Comparison of ENCODE assay signal across 8 mouse cellular contexts in the genomic region with DNA sequence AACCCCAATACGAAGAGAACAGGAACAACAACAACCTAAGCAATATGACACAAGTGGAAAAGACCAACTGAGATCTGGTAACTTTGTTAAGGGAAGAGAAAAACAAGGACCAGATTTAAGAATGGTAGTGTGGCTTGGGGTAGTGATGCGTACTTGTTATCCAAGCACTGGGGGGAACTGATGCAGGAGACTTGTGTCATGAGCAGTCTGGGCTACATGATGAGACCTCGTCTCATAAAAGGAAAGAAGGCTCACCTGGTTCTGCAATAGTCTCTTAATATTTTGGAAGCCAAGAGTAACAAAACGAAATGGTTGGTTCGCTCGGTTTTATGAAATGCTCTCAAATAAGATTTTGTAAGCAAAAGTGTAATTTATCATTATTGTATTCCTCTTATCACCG. TPM values are rescaled to one million over a fixed set of nuclear protein-coding genes. Genes with fewer than 3 reads are reported as not detected.
DNase-seq lines count a peak whose midpoint lies in the region; ATAC-seq and TF ChIP-seq lines count a peak whose summit lies in the region.

No protein-coding gene starts in this region.

- peak overlapping the region; percentile 81 for H3K4me2 ChIP-seq in lung, embryonic 15.5 days
- H3K4me2 ChIP-seq in forebrain, embryonic 12.5 days = peak overlapping the region; percentile 60
- peak overlapping the region; percentile 67 for H3K4me2 ChIP-seq in limb, embryonic 14.5 days (replicated peaks; ENCODE audit: low read depth, low read length, severe bottlenecking)

- peak overlapping the region; percentile 66 for H3K4me3 ChIP-seq in lung, embryonic 15.5 days
- H3K4me3 ChIP-seq in forebrain, embryonic 12.5 days (replicated peaks) = peak overlapping the region; percentile 57
- H3K4me3 ChIP-seq in limb, embryonic 14.5 days (replicated peaks; ENCODE audit: low read length) = peak overlapping the region; percentile 51

- TF ChIP-seq POLR2A in limb, embryonic 14.5 days (IDR thresholded peaks at IDR 0.05; ENCODE audit: borderline replicate concordance, extremely low read depth, insufficient read depth, insufficient read length) = no peak

- no peaks in the 10 kb centered on the region for H3K27me3 ChIP-seq in lung, embryonic 15.5 days
- peaks cover 6% of the 10 kb centered on the region; the same call in 1 of the 2 replicates for H3K27me3 ChIP-seq in forebrain, embryonic 12.5 days
- no peaks in the 10 kb centered on the region for H3K27me3 ChIP-seq in limb, embryonic 14.5 days (ENCODE audit: control insufficient read depth, insufficient read depth, low read length)
- no peaks in the 10 kb centered on the region for H3K27me3 ChIP-seq in splenic B cell, adult 2 months (ENCODE audit: control insufficient read depth, insufficient read depth, low read length, poor library complexity, severe bottlenecking)

- DNase-seq in lung, postnatal 4 days = no peak
- no peak for DNase-seq in limb, embryonic 14.5 days (ENCODE audit: low spot score)
- peak; percentile 4 for DNase-seq in splenic B cell, adult 2 months (ENCODE audit: low read depth, low spot score)
- DNase-seq in retina, postnatal 1 day = no peak
- no peak for DNase-seq in adrenal gland, adult 18-20 months (ENCODE audit: low spot score in 2 of 2)
- no peak for DNase-seq in urinary bladder, adult 18-20 months (ENCODE audit: low spot score in 2 of 2)

- no peak overlapping the region for H3K27ac ChIP-seq in lung, embryonic 15.5 days
- no peak overlapping the region for H3K27ac ChIP-seq in forebrain, embryonic 12.5 days
- H3K27ac ChIP-seq in limb, embryonic 14.5 days (replicated peaks; ENCODE audit: low read depth, low read length) = 0 out of 2 replicates have a peak overlapping the region, but pooled peaks have one; percentile 77

- peaks cover 4% of the 10 kb centered on the region for H3K4me1 ChIP-seq in lung, embryonic 15.5 days
- peaks cover 8% of the 10 kb centered on the region for H3K4me1 ChIP-seq in forebrain, embryonic 12.5 days
- peaks cover 4% of the 10 kb centered on the region; the same call in 1 of the 2 replicates for H3K4me1 ChIP-seq in limb, embryonic 14.5 days (ENCODE audit: control insufficient read depth, insufficient read depth, low read length)

- H3K9ac ChIP-seq in lung, embryonic 15.5 days = peak overlapping the region; percentile 75; the same call in 1 of the 2 replicates
- peak overlapping the region; percentile 74 for H3K9ac ChIP-seq in forebrain, embryonic 12.5 days
- peak overlapping the region; percentile 75 for H3K9ac ChIP-seq in limb, embryonic 14.5 days (ENCODE audit: low read depth, low read length, severe bottlenecking)

- ATAC-seq in lung, embryonic 15.5 days (ENCODE audit: borderline replicate concordance, extremely low read depth, low FRiP score, low TSS enrichment) = no peak
- no peak for ATAC-seq in forebrain, embryonic 12.5 days (ENCODE audit: low FRiP score)
- ATAC-seq in limb, embryonic 14.5 days (ENCODE audit: low FRiP score, low read depth) = no peak

- H3K9me3 ChIP-seq in lung, embryonic 15.5 days = no peaks in the 10 kb centered on the region
- no peaks in the 10 kb centered on the region for H3K9me3 ChIP-seq in forebrain, embryonic 12.5 days
- no peaks in the 10 kb centered on the region for H3K9me3 ChIP-seq in limb, embryonic 14.5 days (ENCODE audit: control insufficient read depth, low read length)

- H3K36me3 ChIP-seq in lung, embryonic 15.5 days = no peaks in the 10 kb centered on the region
- no peaks in the 10 kb centered on the region for H3K36me3 ChIP-seq in forebrain, embryonic 12.5 days (replicated peaks)
- H3K36me3 ChIP-seq in limb, embryonic 14.5 days (ENCODE audit: control insufficient read depth, insufficient read depth, low read length) = no peaks in the 10 kb centered on the region
- H3K36me3 ChIP-seq in splenic B cell, adult 2 months (ENCODE audit: control insufficient read depth, insufficient read depth, low read length, poor library complexity, severe bottlenecking) = no peaks in the 10 kb centered on the region

- WGBS in lung, embryonic 15.5 days = 33% methylated on average over 7 of the region's 7 CpGs
- 42% methylated on average over 7 of the region's 7 CpGs for WGBS in forebrain, embryonic 12.5 days
- WGBS in limb, embryonic 14.5 days = 45% methylated on average over 7 of the region's 7 CpGs

RNA-seq across cellular contexts. Expression of a gene that starts 25.0 kb away (rescaled TPM):
- 85.2 and 90.7 TPM in 2 replicates for polyA plus RNA-seq in lung, embryonic 15.5 days (2015; fragmentation: Nextera tagmentation; extraction: Ambion mirVana)
- polyA plus RNA-seq in forebrain, embryonic 12.5 days (2016; fragmentation: Nextera tagmentation; extraction: Ambion mirVana) = 146 and 157 TPM in 2 replicates
- 76.7 and 78.7 TPM in 2 replicates for polyA plus RNA-seq in limb, embryonic 14.5 days (2012; rRNA removed)
- 113 and 126 TPM in 2 replicates for polyA plus RNA-seq in limb, embryonic 14.5 days (2014; fragmentation: Nextera tagmentation; extraction: Ambion mirVana)
- total RNA-seq in adrenal gland, adult 18-20 months (2021) = 10 to 100 TPM; 81.1 to 81.4 TPM

RNA-seq across cellular contexts. Expression of a gene that starts 25.9 kb away (rescaled TPM):
- 77.0 and 82.1 TPM in 2 replicates for polyA plus RNA-seq in lung, embryonic 15.5 days (2015; fragmentation: Nextera tagmentation; extraction: Ambion mirVana)
- 55.7 and 59.6 TPM in 2 replicates for polyA plus RNA-seq in forebrain, embryonic 12.5 days (2016; fragmentation: Nextera tagmentation; extraction: Ambion mirVana)
- 27.3 and 42.0 TPM in 2 replicates for polyA plus RNA-seq in limb, embryonic 14.5 days (2012; rRNA removed)
- 79.6 and 87.7 TPM in 2 replicates for polyA plus RNA-seq in limb, embryonic 14.5 days (2014; fragmentation: Nextera tagmentation; extraction: Ambion mirVana)
- total RNA-seq in adrenal gland, adult 18-20 months (2021) = 10 to 100 TPM; 53.7 to 73.3 TPM

RNA-seq across cellular contexts. Expression of a gene that starts 45.4 kb away (rescaled TPM):
- 20.0 and 23.1 TPM in 2 replicates for polyA plus RNA-seq in lung, embryonic 15.5 days (2015; fragmentation: Nextera tagmentation; extraction: Ambion mirVana)
- 12.6 and 15.1 TPM in 2 replicates for polyA plus RNA-seq in forebrain, embryonic 12.5 days (2016; fragmentation: Nextera tagmentation; extraction: Ambion mirVana)
- 13.5 and 15.5 TPM in 2 replicates for polyA plus RNA-seq in limb, embryonic 14.5 days (2012; rRNA removed)
- 22.2 and 22.3 TPM in 2 replicates for polyA plus RNA-seq in limb, embryonic 14.5 days (2014; fragmentation: Nextera tagmentation; extraction: Ambion mirVana)
- 10 to 100 TPM in 1 of 2 experiments, 1 to 10 TPM in 1; 8.6 to 13.2 TPM for total RNA-seq in adrenal gland, adult 18-20 months (2021)
